Mouse (Mus musculus): Measurements from ENCODE around the gene Gm21828. TPM values are rescaled to one million over a fixed set of nuclear protein-coding genes. Genes with fewer than 3 reads are reported as not detected.
"Not testable (repeated sequence)": the region's sequence is repeated elsewhere in the genome, so short reads cannot be mapped to it uniquely, and the experiment has no call there.

Gene Gm21828
- not detected for total RNA-seq (2021)

DNA sequence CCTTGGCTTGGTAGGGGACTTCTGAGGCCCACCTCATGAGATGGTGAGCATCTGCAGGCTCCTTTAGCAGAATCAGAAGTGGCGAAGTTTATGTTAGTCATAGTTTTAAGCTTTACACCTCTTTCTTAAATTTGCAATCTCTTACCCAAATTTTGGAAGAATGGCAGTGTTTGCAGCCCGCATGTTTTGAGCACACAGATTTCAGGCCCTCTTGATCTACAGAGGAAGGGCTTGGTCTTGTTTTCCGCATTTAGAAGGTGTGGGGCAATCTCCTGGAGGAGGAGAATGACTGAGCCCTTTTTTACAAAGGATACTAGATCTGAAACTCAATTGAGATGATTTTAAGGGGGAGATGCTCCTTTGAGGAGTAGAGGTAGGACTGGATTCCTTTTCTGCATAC, at the start of gene Gm21828:
Gene Gm21828 (minus strand): TSS at position 101 of the 400 bp plus-strand sequence.
- intact Hi-C loops (cut with DNase I); DNase-seq: not testable (repeated sequence)

DNA sequence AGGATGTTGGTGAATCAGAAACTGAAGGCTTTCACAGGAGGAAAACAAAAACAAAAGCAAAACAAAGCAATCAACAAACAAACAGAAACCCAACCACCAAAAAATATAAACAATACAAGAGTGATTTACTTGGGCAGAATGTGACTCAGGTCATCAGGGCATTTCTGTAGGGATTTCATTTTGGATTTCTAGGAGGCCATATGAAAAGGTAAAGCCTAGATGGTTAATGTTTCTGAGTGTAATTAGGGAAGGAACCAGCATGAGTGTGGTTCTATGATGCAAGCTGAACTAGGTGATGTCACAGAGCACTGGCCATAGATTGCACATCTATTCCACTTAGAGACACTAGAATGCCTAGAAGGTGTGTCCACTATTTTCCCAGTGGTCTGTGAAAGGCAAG, 28.4 kb upstream of the Gm21828 start, which contains the start of the genes Gm21440 and Gm21454:
Gene Gm21440 (plus strand): TSS at position 301 of the 400 bp plus-strand sequence.
Gene Gm21454 (plus strand): TSS at position 352 of the 400 bp plus-strand sequence.
- intact Hi-C loops (cut with DNase I); DNase-seq: not testable (repeated sequence)

Other genes starting within 250 kb of the Gm21828 start
- not detected for gene Gm20807, start 181.0 kb downstream of the Gm21828 start, total RNA-seq (2021)
- gene Gm21891, start 90.4 kb downstream of the Gm21828 start, total RNA-seq (2021), result not detected
- not detected for gene Gm21425, start 62.0 kb downstream of the Gm21828 start, total RNA-seq (2021)
- gene Gm21440, start 28.5 kb upstream of the Gm21828 start, total RNA-seq (2021), result not detected
- gene Gm21454, start 28.5 kb upstream of the Gm21828 start, total RNA-seq (2021), result not detected
- gene Gm21725, start 125.1 kb upstream of the Gm21828 start, total RNA-seq (2021), result not detected
- not detected for gene Gm21866, start 241.7 kb upstream of the Gm21828 start, total RNA-seq (2021)

Data from left cerebral cortex, postnatal 4 days (tissue).